Mouse (Mus musculus) G1E (cell line): ENCODE results near the gene Aimp2. TPM values are rescaled to one million over a fixed set of nuclear protein-coding genes. Genes with fewer than 3 reads are reported as not detected.

Experiments
- ATAC-seq: 2 replicates; pipeline ENCODE4 v1.8.0; 2016; ENCODE audit warnings: mild to moderate bottlenecking; ENCODE audit not compliant: insufficient number of reproducible peaks, poor library complexity, low FRiP score, severe bottlenecking; ENCODE audit errors: extremely low read depth
- DNase-seq: peaks from one replicate; pipeline ENCODE4 v3.0.0; 2012; ENCODE audit warnings: low spot score
- H3K27me3 ChIP-seq: 2 replicates; pipeline ENCODE4 v1.6.1; 2012; ENCODE audit warnings: mild to moderate bottlenecking, low read length, inconsistent platforms; ENCODE audit not compliant: insufficient read depth
- H3K36me3 ChIP-seq: replicated peaks from 2 replicates; pipeline ENCODE3; 2012; ENCODE audit warnings: mild to moderate bottlenecking, inconsistent platforms
- H3K4me1 ChIP-seq: 2 replicates; pipeline ENCODE4 v1.6.1; 2012; ENCODE audit warnings: low read depth, low read length, inconsistent platforms, mixed read lengths; ENCODE audit not compliant: insufficient read depth
- H3K4me3 ChIP-seq: 2 replicates; pipeline ENCODE4 v1.5.1; 2012; ENCODE audit warnings: low read depth, mild to moderate bottlenecking, inconsistent platforms, low read length, moderate library complexity, mixed read lengths
- H3K9me3 ChIP-seq: replicated peaks from 2 replicates; pipeline ENCODE4 v1.6.1; 2012; ENCODE audit warnings: inconsistent platforms
- CTCF ChIP-seq: IDR thresholded peaks from 2 replicates; pipeline ENCODE4 v1.5.1; 2012; ENCODE audit warnings: low read depth, low read length, inconsistent platforms, mixed read lengths
- GATA1 ChIP-seq: IDR thresholded peaks from 2 replicates; pipeline ENCODE4 v1.6.1; 2012; ENCODE audit warnings: borderline replicate concordance, low read length, inconsistent platforms, mixed read lengths
- GATA2 ChIP-seq: IDR thresholded peaks from 2 replicates; pipeline ENCODE4 v1.6.1; 2012; ENCODE audit warnings: low read depth, low read length, inconsistent platforms, borderline replicate concordance
- POLR2AphosphoS5 ChIP-seq: IDR thresholded peaks from 2 replicates; pipeline ENCODE4 v1.6.1; 2012; ENCODE audit warnings: low read depth, low read length, inconsistent platforms; ENCODE audit not compliant: insufficient replicate concordance
- TAL1 ChIP-seq: conservative IDR thresholded peaks from 2 replicates; pipeline ENCODE4 v1.6.1; 2012; ENCODE audit warnings: low read depth, low read length, inconsistent platforms, mixed read lengths
- polyA plus RNA-seq: library from polyadenylated mRNA; stranded (reverse); fragments of >175 nt; gene quantifications from 2 replicates; pipeline ENCODE4 v1.2.3, GENCODE M21; 2012
- total RNA-seq, 2 experiments: library from RNA; stranded (forward) in 1 of 2; stranded (reverse) in 1 of 2; fragments of 200-1000 nt in 1 of 2; fragments of >200 nt in 1 of 2; fragmentation: Nextera tagmentation in 1 of 2; gene quantifications; 2 replicates each; pipeline ENCODE4 v1.2.3; 2014 to 2017

Gene Aimp2
- total and polyA plus RNA-seq, 3 experiments: 48.3 to 91.3 (median 82.8) TPM

DNA sequence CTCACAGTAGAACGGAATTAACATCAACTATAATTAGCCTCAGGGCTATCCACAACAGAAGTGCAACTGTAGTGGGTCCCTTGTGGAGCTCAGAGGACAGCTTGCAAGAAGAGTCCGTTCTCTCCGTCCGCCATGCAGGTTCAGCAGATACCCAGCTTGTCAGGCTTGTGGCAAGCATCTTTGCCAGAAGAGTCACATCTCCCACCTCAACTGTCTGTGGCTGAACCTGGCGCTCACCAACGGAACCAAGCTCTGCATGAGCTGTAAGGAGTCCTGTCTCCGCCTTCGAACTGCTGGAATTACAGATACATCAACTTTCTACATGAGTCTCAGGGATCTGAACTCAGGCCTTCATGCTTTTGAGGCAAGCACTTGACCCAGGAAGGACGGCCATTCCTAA lies 26.5 kb upstream of the Aimp2 start:
- Histone ChIP-seq H3K27me3 (no peaks in the 10 kb centered on the region; the same call in 1 of the 2 replicates), H3K4me1 (peaks cover 3% of the 10 kb centered on the region; the same call in 1 of the 2 replicates), H3K4me3 (no peak overlapping the region), H3K36me3 (peaks cover 22% of the 10 kb centered on the region), H3K9me3 (no peaks in the 10 kb centered on the region)
- ATAC-seq (no peak), DNase-seq (no peak)
- no peak for TF ChIP-seq CTCF
- TF ChIP-seq GATA2: no peak
- TF ChIP-seq TAL1: no peak
- no peak for TF ChIP-seq POLR2AphosphoS5
- TF ChIP-seq GATA1: no peak

DNA sequence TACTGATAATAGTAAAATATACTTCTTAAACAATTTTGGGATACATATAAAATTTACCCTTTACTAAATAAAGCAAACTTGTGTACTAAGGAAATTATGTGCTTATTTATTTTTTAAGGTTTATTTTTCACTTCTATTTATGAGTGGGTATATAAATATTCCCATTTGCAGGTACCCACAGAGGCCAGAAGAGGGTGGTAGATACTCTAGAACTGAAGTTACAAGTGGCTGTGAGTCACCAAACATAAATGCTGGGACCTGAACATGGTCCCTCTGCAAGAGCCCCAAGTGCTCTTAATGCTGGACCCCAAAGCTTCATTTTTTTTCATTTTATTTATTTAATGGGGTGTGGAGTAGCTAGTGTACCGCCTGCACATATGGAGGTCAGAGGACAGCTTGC lies 24.2 kb upstream of the Aimp2 start:
- ATAC-seq (no peak), DNase-seq (no peak)
- TF ChIP-seq GATA1: no peak
- TF ChIP-seq CTCF: no peak
- no peak for TF ChIP-seq GATA2
- no peak for TF ChIP-seq TAL1
- no peak for TF ChIP-seq POLR2AphosphoS5
- H3K27me3 ChIP-seq: no peaks in the 10 kb centered on the region; the same call in 1 of the 2 replicates
- no peaks in the 10 kb centered on the region for H3K4me1 ChIP-seq
- H3K9me3 ChIP-seq: no peaks in the 10 kb centered on the region
- H3K36me3 ChIP-seq: peaks cover 44% of the 10 kb centered on the region
- no peak overlapping the region for H3K4me3 ChIP-seq

DNA sequence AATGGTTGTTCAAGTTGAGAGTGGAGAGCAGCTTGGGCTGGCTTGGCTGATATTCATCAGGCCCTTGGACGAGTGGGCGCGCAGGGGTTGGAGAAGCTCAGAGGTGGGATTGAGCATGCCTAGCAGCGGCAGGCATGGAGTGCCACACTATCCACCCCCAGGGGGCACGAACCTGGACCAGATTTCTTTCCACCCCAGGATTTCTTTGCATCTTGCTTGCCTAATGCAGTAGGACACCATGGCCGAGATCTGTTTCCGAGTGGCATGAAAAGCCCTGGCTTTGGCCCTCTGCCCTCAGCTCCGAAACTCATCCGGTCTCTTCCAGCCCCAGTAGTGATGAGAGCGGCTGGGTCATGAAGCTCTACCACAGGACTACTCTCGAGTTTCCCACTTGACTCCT lies 23.8 kb upstream of the Aimp2 start:
- Histone ChIP-seq H3K36me3 (peaks cover 49% of the 10 kb centered on the region), H3K4me1 (no peaks in the 10 kb centered on the region), H3K9me3 (no peaks in the 10 kb centered on the region), H3K27me3 (no peaks in the 10 kb centered on the region; the same call in 1 of the 2 replicates), H3K4me3 (no peak overlapping the region)
- TF ChIP-seq TAL1 (no peak), GATA2 (no peak), CTCF (no peak), GATA1 (no peak), POLR2AphosphoS5 (no peak)
- no peak for ATAC-seq
- no peak for DNase-seq

DNA sequence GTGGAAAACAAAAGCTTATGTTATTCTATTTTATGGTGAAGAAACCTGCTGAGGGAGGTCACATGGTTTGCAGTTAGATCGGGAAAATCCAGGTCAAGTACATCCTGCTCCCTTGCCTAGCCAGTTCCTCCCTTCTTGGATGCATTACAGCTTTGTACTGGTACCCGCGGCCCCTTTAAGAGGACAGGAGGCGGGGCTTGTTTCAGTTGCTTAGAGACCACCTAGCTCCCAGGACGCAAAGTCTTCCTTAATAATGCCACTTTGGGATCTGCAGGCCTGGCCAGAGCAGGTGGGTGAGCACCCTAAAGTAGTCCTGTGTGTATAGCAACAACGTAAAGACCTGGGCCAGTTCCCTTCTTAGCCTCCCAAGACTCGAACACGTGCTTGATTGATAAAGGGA lies 23.2 kb upstream of the Aimp2 start, which contains the start of gene Rsph10b:
Gene Rsph10b, plus strand, starts transcription at position 205 of the 400 bp plus-strand sequence.
- Histone ChIP-seq H3K9me3 (no peaks in the 10 kb centered on the region), H3K4me1 (no peaks in the 10 kb centered on the region), H3K36me3 (peaks cover 55% of the 10 kb centered on the region), H3K27me3 (no peaks in the 10 kb centered on the region; the same call in 1 of the 2 replicates), H3K4me3 (no peak within 1 kb of the TSS)
- DNase-seq (no peak), ATAC-seq (no peak)
- TF ChIP-seq GATA1 (no peak), GATA2 (no peak), TAL1 (no peak), CTCF (no peak), POLR2AphosphoS5 (no peak)

DNA sequence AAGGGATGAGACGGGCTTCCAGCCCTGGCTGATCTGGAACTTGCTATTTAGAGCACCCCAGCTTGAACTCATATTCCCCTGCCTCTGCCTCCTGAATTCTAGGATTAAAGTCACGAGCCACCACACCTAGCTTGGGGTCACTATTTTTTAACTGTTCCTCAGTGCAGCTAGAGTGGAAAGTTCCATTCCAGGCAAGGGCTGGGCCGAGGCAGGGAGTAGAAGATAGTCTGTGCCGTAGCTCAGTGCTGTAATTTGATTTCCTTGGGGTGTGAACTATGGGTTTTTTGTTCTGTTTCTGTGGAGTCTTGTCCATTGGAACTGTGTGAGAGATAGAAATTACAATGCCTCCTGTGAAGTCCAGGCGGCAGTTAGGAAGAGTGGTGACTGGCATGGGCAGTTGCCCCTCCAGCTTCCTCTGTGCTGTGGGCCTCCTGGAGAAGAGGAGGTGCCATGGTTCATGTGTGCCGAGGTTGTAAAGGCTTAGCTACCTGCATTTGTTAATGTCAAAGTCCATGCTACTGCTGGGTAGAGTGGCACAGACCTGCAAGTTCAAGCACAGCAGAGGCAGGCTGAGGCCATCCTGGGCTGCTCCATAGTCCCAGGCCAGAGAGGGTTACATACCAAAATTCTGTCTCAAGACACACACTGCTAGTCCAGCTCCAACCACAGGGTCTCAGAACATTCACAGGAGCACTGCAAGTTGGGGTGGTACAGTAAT lies 22.4 kb upstream of the Aimp2 start:
- ATAC-seq: no peak
- DNase-seq: no peak
- no peaks in the 10 kb centered on the region for H3K9me3 ChIP-seq
- no peaks in the 10 kb centered on the region for H3K4me1 ChIP-seq
- no peak overlapping the region for H3K4me3 ChIP-seq
- peaks cover 59% of the 10 kb centered on the region for H3K36me3 ChIP-seq
- TF ChIP-seq CTCF (no peak), POLR2AphosphoS5 (no peak), GATA2 (no peak), TAL1 (no peak), GATA1 (no peak)
- H3K27me3 ChIP-seq: no peaks in the 10 kb centered on the region; the same call in 1 of the 2 replicates

DNA sequence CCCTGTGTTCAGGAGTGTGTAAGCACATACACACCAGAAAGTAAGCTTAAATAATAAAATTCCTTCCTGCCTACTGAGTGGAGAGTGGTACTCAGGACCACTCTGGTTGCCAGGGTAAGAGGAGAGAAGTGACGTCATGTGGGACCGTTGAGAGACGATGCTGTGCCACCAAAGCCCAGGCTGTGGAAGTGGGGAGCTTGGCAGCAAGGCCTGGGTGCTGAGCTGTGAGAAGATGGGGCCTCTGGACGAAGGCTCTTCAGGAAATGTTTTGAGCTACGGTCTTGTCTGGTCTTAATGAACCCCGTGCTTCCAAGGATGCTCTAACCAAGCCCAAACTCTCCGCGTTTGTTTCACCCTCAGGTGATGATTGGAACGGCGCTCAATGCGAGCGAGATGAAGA lies 21.0 kb upstream of the Aimp2 start:
- H3K27me3 ChIP-seq: no peaks in the 10 kb centered on the region
- ATAC-seq (no peak), DNase-seq (no peak)
- TF ChIP-seq GATA1 (no peak), TAL1 (no peak), GATA2 (no peak), CTCF (no peak), POLR2AphosphoS5 (no peak)
- no peak overlapping the region for H3K4me3 ChIP-seq
- H3K4me1 ChIP-seq: no peaks in the 10 kb centered on the region
- peaks cover 72% of the 10 kb centered on the region for H3K36me3 ChIP-seq
- H3K9me3 ChIP-seq: no peaks in the 10 kb centered on the region
